Mouse (Mus musculus): ENCODE data around the gene Ddc. TPM values are rescaled to one million over a fixed set of nuclear protein-coding genes. Genes with fewer than 3 reads are reported as not detected.

Gene Ddc
- polyA plus RNA-seq, 1 experiment = 0.78 TPM

DNA sequence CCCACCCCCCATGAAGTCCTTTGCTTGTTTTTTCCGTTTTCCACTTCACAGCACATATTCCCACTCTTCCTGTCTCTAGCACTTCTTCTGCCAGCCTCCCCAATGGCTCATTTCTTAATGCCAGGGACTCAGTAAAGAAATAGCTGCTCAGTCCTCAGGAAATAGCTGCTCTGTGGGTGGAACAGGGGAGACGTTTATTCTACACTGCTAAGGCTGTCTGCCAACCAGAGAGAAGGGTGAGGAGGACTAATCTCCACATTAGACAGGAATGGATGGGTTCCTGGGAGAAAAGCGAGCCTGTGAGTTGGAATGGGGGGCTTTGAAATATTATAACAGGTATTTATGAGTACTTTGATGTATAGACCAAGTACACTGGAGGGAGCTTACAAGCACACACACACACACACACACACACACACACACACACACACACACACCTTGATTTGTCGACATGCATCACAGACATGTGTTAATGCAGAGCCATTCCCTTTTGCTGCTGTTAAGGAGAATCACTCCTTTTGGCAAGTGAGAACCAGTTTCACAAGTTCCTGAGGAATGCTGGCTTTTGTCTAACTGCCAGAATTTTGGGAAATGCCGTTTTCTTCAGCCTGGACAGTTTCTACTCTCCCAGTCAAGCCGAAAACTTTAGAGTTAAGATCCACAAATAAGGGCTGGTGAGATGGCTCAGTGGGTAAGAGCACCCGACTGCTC, 9.9 kb upstream of the Ddc start:
- H3K4me1 ChIP-seq (replicated peaks; ENCODE audit: control insufficient read depth, insufficient read depth, low read length) = no peaks in the 10 kb centered on the region; the same call in 1 of the 2 replicates
- no peak overlapping the region for H3K27ac ChIP-seq (ENCODE audit: control insufficient read depth, insufficient read depth, low read length)
- 75% methylated on average over 7 of the region's 7 CpGs for WGBS
- H3K27me3 ChIP-seq (ENCODE audit: control insufficient read depth, insufficient read depth, low read length) = no peaks in the 10 kb centered on the region
- TF ChIP-seq POLR2A (IDR thresholded peaks at IDR 0.05; ENCODE audit: control insufficient read depth, extremely low read depth, insufficient read depth, low read length, poor library complexity) (no peak), CTCF (IDR thresholded peaks at IDR 0.05; ENCODE audit: borderline replicate concordance, control insufficient read depth, extremely low read depth, insufficient read depth, low read length, poor library complexity) (no peak)
- H3K4me3 ChIP-seq (ENCODE audit: control insufficient read depth, insufficient read depth, low read length) = no peak overlapping the region
- DNase-seq = no peak
- no peaks in the 10 kb centered on the region for H3K36me3 ChIP-seq (ENCODE audit: control insufficient read depth, insufficient read depth, low read length)

DNA sequence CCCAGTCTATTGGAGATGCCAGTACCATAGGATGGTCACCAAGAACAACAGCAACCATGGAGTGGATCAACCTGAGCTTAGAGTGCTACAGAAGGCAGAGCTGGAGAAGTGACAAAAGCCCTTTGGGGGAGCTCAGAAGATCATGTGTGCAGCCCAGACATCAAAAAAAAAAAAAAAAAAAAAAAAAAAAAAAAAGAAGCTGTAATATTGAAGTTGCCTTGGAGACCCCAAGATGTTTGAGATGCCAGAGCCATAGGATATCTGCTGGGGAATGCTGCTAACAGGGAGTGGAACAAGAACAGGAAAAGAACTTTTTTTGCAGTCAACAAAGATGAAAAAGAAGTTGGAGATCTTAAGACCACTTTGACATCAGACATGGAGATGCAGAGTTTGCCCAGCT, 7.6 kb upstream of the Ddc start:
- Histone ChIP-seq H3K27ac (ENCODE audit: control insufficient read depth, insufficient read depth, low read length) (no peak overlapping the region), H3K4me3 (ENCODE audit: control insufficient read depth, insufficient read depth, low read length) (no peak overlapping the region), H3K4me1 (replicated peaks; ENCODE audit: control insufficient read depth, insufficient read depth, low read length) (no peaks in the 10 kb centered on the region; the same call in 1 of the 2 replicates), H3K27me3 (ENCODE audit: control insufficient read depth, insufficient read depth, low read length) (no peaks in the 10 kb centered on the region), H3K36me3 (ENCODE audit: control insufficient read depth, insufficient read depth, low read length) (no peaks in the 10 kb centered on the region)
- no peak for TF ChIP-seq CTCF (IDR thresholded peaks at IDR 0.05; ENCODE audit: borderline replicate concordance, control insufficient read depth, extremely low read depth, insufficient read depth, low read length, poor library complexity)
- no peak for TF ChIP-seq POLR2A (IDR thresholded peaks at IDR 0.05; ENCODE audit: control insufficient read depth, extremely low read depth, insufficient read depth, low read length, poor library complexity)
- no peak for DNase-seq

DNA sequence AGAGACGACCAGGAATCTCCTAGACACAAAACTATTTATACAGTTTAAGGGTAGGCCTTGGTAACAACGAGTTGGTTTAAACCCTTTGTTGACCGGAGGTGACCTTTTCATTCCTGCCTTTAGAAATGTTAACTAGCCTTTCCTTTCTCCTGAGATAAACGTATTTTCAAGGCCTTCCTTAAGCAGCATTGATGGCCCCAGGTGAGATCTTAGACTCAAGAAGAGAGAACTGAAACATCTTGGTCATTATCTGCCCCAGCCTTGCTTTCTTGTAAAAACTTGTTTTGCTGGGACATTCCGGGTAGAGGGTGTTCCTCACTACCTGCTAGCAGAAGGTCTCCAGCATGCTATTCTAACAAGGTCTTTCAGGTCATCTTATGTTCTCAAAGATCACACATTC, 7.1 kb upstream of the Ddc start:
- Histone ChIP-seq H3K27ac (ENCODE audit: control insufficient read depth, insufficient read depth, low read length) (no peak overlapping the region), H3K36me3 (ENCODE audit: control insufficient read depth, insufficient read depth, low read length) (no peaks in the 10 kb centered on the region), H3K4me1 (replicated peaks; ENCODE audit: control insufficient read depth, insufficient read depth, low read length) (no peaks in the 10 kb centered on the region; the same call in 1 of the 2 replicates), H3K27me3 (ENCODE audit: control insufficient read depth, insufficient read depth, low read length) (no peaks in the 10 kb centered on the region), H3K4me3 (ENCODE audit: control insufficient read depth, insufficient read depth, low read length) (no peak overlapping the region)
- DNase-seq = no peak
- 90% methylated on average over 5 of the region's 5 CpGs for WGBS
- TF ChIP-seq POLR2A (IDR thresholded peaks at IDR 0.05; ENCODE audit: control insufficient read depth, extremely low read depth, insufficient read depth, low read length, poor library complexity) (no peak), CTCF (IDR thresholded peaks at IDR 0.05; ENCODE audit: borderline replicate concordance, control insufficient read depth, extremely low read depth, insufficient read depth, low read length, poor library complexity) (no peak)

DNA sequence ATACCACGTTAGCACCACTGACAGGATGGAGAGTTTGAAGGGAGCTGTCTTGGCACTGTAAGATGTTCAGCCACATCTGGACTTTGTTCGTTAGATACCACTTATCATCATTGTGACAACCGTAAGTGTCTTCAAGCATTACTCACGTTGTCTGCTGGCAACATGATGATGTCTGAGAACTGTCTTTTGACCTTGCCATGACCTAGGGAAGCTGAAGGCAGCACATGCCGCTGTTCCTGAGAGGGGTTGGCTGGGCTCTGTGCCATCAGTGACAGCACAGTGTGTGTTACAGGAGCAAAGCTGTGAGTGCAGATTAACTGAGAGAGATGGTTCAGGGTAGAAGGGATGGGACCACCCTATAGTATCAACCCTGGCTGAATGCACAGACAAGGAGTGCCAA, 3.6 kb upstream of the Ddc start:
- Histone ChIP-seq H3K27me3 (ENCODE audit: control insufficient read depth, insufficient read depth, low read length) (no peaks in the 10 kb centered on the region), H3K4me3 (ENCODE audit: control insufficient read depth, insufficient read depth, low read length) (no peak overlapping the region), H3K4me1 (replicated peaks; ENCODE audit: control insufficient read depth, insufficient read depth, low read length) (no peaks in the 10 kb centered on the region), H3K27ac (ENCODE audit: control insufficient read depth, insufficient read depth, low read length) (no peak overlapping the region), H3K36me3 (ENCODE audit: control insufficient read depth, insufficient read depth, low read length) (no peaks in the 10 kb centered on the region)
- TF ChIP-seq CTCF (IDR thresholded peaks at IDR 0.05; ENCODE audit: borderline replicate concordance, control insufficient read depth, extremely low read depth, insufficient read depth, low read length, poor library complexity) = no peak
- no peak for TF ChIP-seq POLR2A (IDR thresholded peaks at IDR 0.05; ENCODE audit: control insufficient read depth, extremely low read depth, insufficient read depth, low read length, poor library complexity)
- 90% methylated on average over 5 of the region's 5 CpGs for WGBS
- DNase-seq = no peak

DNA sequence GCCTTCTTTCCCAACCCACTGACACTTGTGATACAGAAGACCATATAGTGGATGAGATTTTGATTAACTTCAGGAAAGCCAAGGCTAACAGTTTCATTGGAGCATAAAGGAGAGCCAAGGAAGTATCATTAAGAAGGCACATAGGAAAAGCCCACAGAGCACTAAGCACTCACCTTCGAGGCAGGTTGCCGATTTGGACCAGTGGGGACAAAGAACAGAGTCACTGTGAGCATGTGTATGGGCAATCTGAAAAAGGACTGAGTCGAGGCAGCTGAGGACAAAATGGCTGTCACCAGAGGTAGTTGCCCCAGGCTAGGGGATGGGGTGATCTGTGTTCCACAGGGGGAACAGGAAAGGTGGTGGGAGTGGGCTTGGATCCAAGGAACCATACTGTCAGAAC, 552 bp upstream of the Ddc start:
- no peak for DNase-seq
- no peaks in the 10 kb centered on the region for H3K36me3 ChIP-seq (ENCODE audit: control insufficient read depth, insufficient read depth, low read length)
- H3K4me3 ChIP-seq (ENCODE audit: control insufficient read depth, insufficient read depth, low read length) = no peak overlapping the region
- H3K4me1 ChIP-seq (replicated peaks; ENCODE audit: control insufficient read depth, insufficient read depth, low read length) = no peaks in the 10 kb centered on the region
- H3K27me3 ChIP-seq (ENCODE audit: control insufficient read depth, insufficient read depth, low read length) = no peaks in the 10 kb centered on the region
- WGBS = 96% methylated on average over 3 of the region's 3 CpGs
- H3K27ac ChIP-seq (ENCODE audit: control insufficient read depth, insufficient read depth, low read length) = no peak overlapping the region
- no peak for TF ChIP-seq POLR2A (IDR thresholded peaks at IDR 0.05; ENCODE audit: control insufficient read depth, extremely low read depth, insufficient read depth, low read length, poor library complexity)
- TF ChIP-seq CTCF (IDR thresholded peaks at IDR 0.05; ENCODE audit: borderline replicate concordance, control insufficient read depth, extremely low read depth, insufficient read depth, low read length, poor library complexity) = no peak

DNA sequence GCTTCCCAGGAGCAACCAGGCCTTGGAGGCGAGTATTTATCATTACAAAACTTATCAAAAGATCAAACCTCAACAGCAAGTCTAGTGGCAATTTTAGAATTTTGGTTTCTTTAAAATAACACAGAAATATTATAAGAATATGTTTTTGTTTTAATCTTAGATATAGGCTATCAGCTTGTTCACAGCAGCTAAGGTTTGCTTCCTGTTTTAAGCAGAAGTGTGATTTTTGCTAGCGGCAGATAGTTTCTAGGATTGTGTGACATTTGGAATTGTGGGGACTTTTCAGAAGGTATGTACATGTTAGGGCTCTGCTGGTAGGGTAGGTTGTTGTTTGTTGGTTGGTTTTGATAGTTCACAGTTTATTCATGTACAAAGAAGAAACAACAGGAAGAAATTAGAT, 2.5 kb downstream of the Ddc start:
- Histone ChIP-seq H3K27me3 (ENCODE audit: control insufficient read depth, insufficient read depth, low read length) (no peaks in the 10 kb centered on the region), H3K36me3 (ENCODE audit: control insufficient read depth, insufficient read depth, low read length) (no peaks in the 10 kb centered on the region), H3K4me3 (ENCODE audit: control insufficient read depth, insufficient read depth, low read length) (no peak overlapping the region), H3K27ac (ENCODE audit: control insufficient read depth, insufficient read depth, low read length) (no peak overlapping the region), H3K4me1 (replicated peaks; ENCODE audit: control insufficient read depth, insufficient read depth, low read length) (no peaks in the 10 kb centered on the region)
- no peak for DNase-seq
- TF ChIP-seq CTCF (IDR thresholded peaks at IDR 0.05; ENCODE audit: borderline replicate concordance, control insufficient read depth, extremely low read depth, insufficient read depth, low read length, poor library complexity) (no peak), POLR2A (IDR thresholded peaks at IDR 0.05; ENCODE audit: control insufficient read depth, extremely low read depth, insufficient read depth, low read length, poor library complexity) (no peak)
- WGBS = 85% methylated on average over 2 of the region's 2 CpGs

DNA sequence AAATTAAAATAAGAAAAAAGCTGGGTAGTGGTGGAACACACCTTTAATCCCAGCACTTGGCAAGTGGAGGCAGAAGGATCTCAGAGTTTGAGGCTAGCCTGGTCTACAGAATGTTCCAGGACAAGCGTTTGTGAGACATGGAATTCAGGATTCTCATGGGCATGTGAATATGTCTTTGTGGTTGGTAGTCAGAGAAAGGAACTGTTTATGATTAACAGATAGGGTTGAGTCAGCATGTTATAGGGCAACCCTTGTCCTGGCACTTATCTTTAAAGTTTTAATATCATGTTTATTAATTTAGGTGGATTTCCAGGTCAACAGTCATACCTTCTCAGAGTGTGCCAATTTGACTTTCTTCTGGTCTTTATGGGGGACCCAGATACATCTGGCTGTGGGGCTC, 4.2 kb downstream of the Ddc start:
- WGBS = 95% methylated on average over 1 of the region's 1 CpGs
- no peak for TF ChIP-seq CTCF (IDR thresholded peaks at IDR 0.05; ENCODE audit: borderline replicate concordance, control insufficient read depth, extremely low read depth, insufficient read depth, low read length, poor library complexity)
- no peak for TF ChIP-seq POLR2A (IDR thresholded peaks at IDR 0.05; ENCODE audit: control insufficient read depth, extremely low read depth, insufficient read depth, low read length, poor library complexity)
- no peaks in the 10 kb centered on the region for H3K36me3 ChIP-seq (ENCODE audit: control insufficient read depth, insufficient read depth, low read length)
- H3K4me1 ChIP-seq (replicated peaks; ENCODE audit: control insufficient read depth, insufficient read depth, low read length) = no peaks in the 10 kb centered on the region
- no peaks in the 10 kb centered on the region for H3K27me3 ChIP-seq (ENCODE audit: control insufficient read depth, insufficient read depth, low read length)
- H3K4me3 ChIP-seq (ENCODE audit: control insufficient read depth, insufficient read depth, low read length) = no peak overlapping the region
- DNase-seq = no peak
- no peak overlapping the region for H3K27ac ChIP-seq (ENCODE audit: control insufficient read depth, insufficient read depth, low read length)
